Mouse (Mus musculus) cerebellum, adult 2 months (tissue): ENCODE measurements at regions not wholly inside any gene's neighbourhood (a gene's known extent, or its start where the extent isn't known, plus 50 kb on each side); places are given as distances from the start of the nearest gene placed in this dataset.

Experiments
- CTCF ChIP-seq: fragments of 200-500 bp; IDR thresholded peaks from 2 replicates; pipeline ENCODE4 v1.5.1; 2011; ENCODE audit warnings: low read depth, mild to moderate bottlenecking, control low read depth, low read length, moderate library complexity, borderline replicate concordance; ENCODE audit not compliant: insufficient read depth
- POLR2A ChIP-seq: fragments of 200-500 bp; IDR thresholded peaks from 2 replicates; pipeline ENCODE4 v1.6.1; 2011; ENCODE audit warnings: low read length, control low read depth, borderline replicate concordance; ENCODE audit not compliant: insufficient read depth

- no peak for TF ChIP-seq POLR2A
- no peak for TF ChIP-seq CTCF
These were observed 54.1 kb upstream of the Hoxc13 start for GRCm38 (mm10) chr15:102866788-102867187.
